In the genomic region with DNA sequence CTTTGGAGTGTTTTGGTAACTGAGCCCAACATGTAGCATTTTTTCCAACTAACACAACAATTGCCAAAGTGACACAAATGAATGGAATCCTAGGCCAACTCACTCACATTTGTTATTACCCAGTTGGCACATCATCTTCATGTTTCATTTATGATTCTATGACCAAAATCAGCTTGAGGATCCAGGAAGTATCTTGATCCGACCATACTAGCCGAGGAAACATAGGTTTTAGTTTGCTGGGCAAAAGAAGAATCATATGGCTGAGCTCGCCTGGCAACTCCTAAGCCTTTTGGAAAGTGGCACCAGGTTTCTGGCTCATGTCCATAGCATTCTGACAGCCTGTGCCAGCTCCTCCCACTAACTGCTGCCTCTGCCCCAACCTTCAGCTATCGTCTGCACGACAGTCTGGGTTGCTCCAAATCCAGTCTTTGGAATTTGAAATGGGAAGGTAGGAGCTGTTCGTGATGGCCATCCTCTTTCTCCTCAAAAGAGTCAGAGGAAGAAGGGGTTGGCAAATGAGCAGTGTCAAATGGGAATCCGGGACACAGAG, we compare ENCODE assay signal across 9 mouse cellular contexts.
DNase-seq lines count a peak whose midpoint lies in the region; ATAC-seq and TF ChIP-seq lines count a peak whose summit lies in the region.
"Had no signal": no experiment of that assay in that cellular context is flagged by ENCODE, and none has a peak within 500 bp of the region (broad histone marks: within the 10 kb centered on the region; RNA-seq: fewer than 3 reads in every experiment).

No protein-coding gene starts in this region.

- no peaks in the 10 kb centered on the region for H3K27me3 ChIP-seq in kidney, embryonic 16.5 days (ENCODE audit: insufficient read depth, low read length)
- H3K27me3 ChIP-seq in midbrain, embryonic 16.5 days (ENCODE audit: control insufficient read depth, insufficient read depth, low read depth, low read length): no peaks in the 10 kb centered on the region

- no peaks in the 10 kb centered on the region for H3K36me3 ChIP-seq in kidney, embryonic 16.5 days (ENCODE audit: insufficient read depth, low read length)
- H3K36me3 ChIP-seq in midbrain, embryonic 16.5 days (ENCODE audit: control insufficient read depth, insufficient read depth, low read length): no peaks in the 10 kb centered on the region
- H3K36me3 ChIP-seq: G1E had no signal

- H3K9ac ChIP-seq in kidney, embryonic 16.5 days (replicated peaks; ENCODE audit: low read length): no peak overlapping the region
- H3K9ac ChIP-seq in midbrain, embryonic 16.5 days (ENCODE audit: low read depth, low read length): no peak overlapping the region

- peaks cover 25% of the 10 kb centered on the region for H3K4me1 ChIP-seq in kidney, embryonic 16.5 days (ENCODE audit: insufficient read depth, low read length)
- no peaks in the 10 kb centered on the region; the same call in 1 of the 2 replicates for H3K4me1 ChIP-seq in midbrain, embryonic 16.5 days (ENCODE audit: control insufficient read depth, insufficient read depth, low read length)

- WGBS in kidney, embryonic 16.5 days: 83% methylated on average over 7 of the region's 7 CpGs
- WGBS in midbrain, embryonic 16.5 days: 69% methylated on average over 7 of the region's 7 CpGs

- no peak overlapping the region for H3K4me2 ChIP-seq in kidney, embryonic 16.5 days (replicated peaks; ENCODE audit: low read depth, low read length)
- H3K4me2 ChIP-seq in midbrain, embryonic 16.5 days (ENCODE audit: low read length): no peak overlapping the region

- intact Hi-C loops in gastrocnemius, adult 2 months (cut with DNase I): no loop called here

- DNase-seq in kidney, adult 18-20 months: peak; percentile 59
- peak; percentile 54 for DNase-seq in brain, embryonic 18.5 days (ENCODE audit: low read depth, low spot score)
- DNase-seq in gastrocnemius, adult 2 months: peak; percentile 65
- DNase-seq in layer of hippocampus, postnatal 10 days (ENCODE audit: low spot score in 2 of 2): peak; percentile 76 to 83
- peak; percentile 60 for DNase-seq in right cerebral cortex, postnatal 14 days
- no peak for DNase-seq in spleen, adult 18-20 months

- no peak for TF ChIP-seq CTCF in gastrocnemius, adult 2 months (IDR thresholded peaks at IDR 0.05)

- H3K4me3 ChIP-seq in kidney, embryonic 16.5 days (ENCODE audit: low read length): no peak overlapping the region
- H3K4me3 ChIP-seq in gastrocnemius, adult 2 months: no peak overlapping the region
- H3K4me3 ChIP-seq in midbrain, embryonic 16.5 days (ENCODE audit: low read depth, low read length): no peak overlapping the region

- H3K27ac ChIP-seq in kidney, embryonic 16.5 days (ENCODE audit: low read length): no peak overlapping the region
- H3K27ac ChIP-seq in gastrocnemius, adult 2 months: no peak overlapping the region
- no peak overlapping the region for H3K27ac ChIP-seq in midbrain, embryonic 16.5 days (ENCODE audit: low read length)

- no peaks in the 10 kb centered on the region for H3K9me3 ChIP-seq in kidney, embryonic 16.5 days (ENCODE audit: low read length)
- no peaks in the 10 kb centered on the region for H3K9me3 ChIP-seq in midbrain, embryonic 16.5 days (replicated peaks; ENCODE audit: control insufficient read depth, low read length, poor library complexity, severe bottlenecking)
- H3K9me3 ChIP-seq: G1E had no signal

- ATAC-seq in kidney, embryonic 16.5 days (ENCODE audit: low FRiP score, low TSS enrichment): no peak
- no peak for ATAC-seq in midbrain, embryonic 16.5 days

Comparison
In these comparisons a context has a peak if more than half of its experiments do, and no peak if none do; other contexts are left out.
1. DNase-seq: peak in kidney, adult 18-20 months (single experiment), brain, embryonic 18.5 days (single experiment), gastrocnemius, adult 2 months (single experiment), layer of hippocampus, postnatal 10 days (2 of 2) and right cerebral cortex, postnatal 14 days (single experiment); none in spleen, adult 18-20 months (0 of 2).